Mouse (Mus musculus): ENCODE data around the gene Ddx54. TPM values are rescaled to one million over a fixed set of nuclear protein-coding genes. Genes with fewer than 3 reads are reported as not detected.
A peak's percentile ranks its signal among the peaks of the same experiment; 100 is the strongest.

Ddx54 gene
- polyA plus RNA-seq, 1 experiment from 2014 or later, result 26.9 TPM

- H3K9me3 ChIP-seq (replicated peaks; ENCODE audit: control insufficient read depth, low read length), result 0 out of 2 replicates have a peak, but pooled peaks cover 3% of the 10 kb centered on the region
- H3K36me3 ChIP-seq (ENCODE audit: control insufficient read depth, insufficient read depth, low read length), result peaks cover 11% of the 10 kb centered on the region
- WGBS, result under 1% methylated on average over 69 of the region's 69 CpGs
- ATAC-seq, result peak; percentile 95
- H3K9ac ChIP-seq (ENCODE audit: low read length), result peak overlapping the region; percentile 70
- H3K4me3 ChIP-seq (ENCODE audit: low read depth, low read length), result peak overlapping the region; percentile 57
- H3K27ac ChIP-seq (ENCODE audit: low read depth, low read length), result peak overlapping the region; percentile 77; the same call in 1 of the 2 replicates
- H3K27me3 ChIP-seq (replicated peaks; ENCODE audit: control insufficient read depth, insufficient read depth, low read length), result no peaks in the 10 kb centered on the region
- peak; percentile 100 for DNase-seq (ENCODE audit: low spot score)
- peak overlapping the region; percentile 88 for H3K4me2 ChIP-seq (ENCODE audit: low read length)
- H3K4me1 ChIP-seq (ENCODE audit: control insufficient read depth, insufficient read depth, low read length), result peaks cover 14% of the 10 kb centered on the region
Measured at GRCm38 (mm10) chr5:120612822-120613604, 474 bp downstream of the Ddx54 start.

GRCm38 (mm10) chr5:120615903-120616302 lies 3.4 kb downstream of the Ddx54 start:
- Histone ChIP-seq H3K4me1 (ENCODE audit: control insufficient read depth, insufficient read depth, low read length) (peaks cover 14% of the 10 kb centered on the region), H3K27ac (ENCODE audit: low read depth, low read length) (no peak overlapping the region), H3K36me3 (ENCODE audit: control insufficient read depth, insufficient read depth, low read length) (peaks cover 40% of the 10 kb centered on the region), H3K9me3 (replicated peaks; ENCODE audit: control insufficient read depth, low read length) (0 out of 2 replicates have a peak, but pooled peaks cover 3% of the 10 kb centered on the region), H3K27me3 (replicated peaks; ENCODE audit: control insufficient read depth, insufficient read depth, low read length) (no peaks in the 10 kb centered on the region), H3K4me3 (ENCODE audit: low read depth, low read length) (no peak overlapping the region), H3K9ac (ENCODE audit: low read length) (no peak overlapping the region), H3K4me2 (ENCODE audit: low read length) (no peak overlapping the region)
- no peak for ATAC-seq
- DNase-seq (ENCODE audit: low spot score), result no peak
- 96% methylated on average over 4 of the region's 4 CpGs for WGBS

DNA sequence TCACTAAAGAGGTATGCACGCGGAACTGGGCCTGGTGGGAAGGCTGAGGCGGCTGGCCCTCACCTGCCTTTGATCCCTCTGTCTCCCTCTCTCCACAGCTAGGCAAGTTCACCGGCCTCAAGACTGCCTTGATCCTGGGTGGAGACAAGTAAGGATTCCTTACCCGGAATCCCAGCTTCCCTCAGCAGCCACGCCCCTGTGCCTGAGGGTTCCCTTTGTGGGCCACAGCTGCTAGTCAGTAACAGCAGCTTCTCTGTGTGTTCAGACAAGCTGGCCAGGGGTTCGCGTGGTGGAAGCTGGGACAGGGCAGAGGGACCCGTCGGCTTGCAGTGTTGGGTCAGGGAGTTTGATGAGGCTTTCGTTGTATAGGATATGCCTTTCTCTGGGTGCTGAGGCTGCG lies 6.2 kb downstream of the Ddx54 start:
- H3K36me3 ChIP-seq (ENCODE audit: control insufficient read depth, insufficient read depth, low read length), result peaks cover 67% of the 10 kb centered on the region
- H3K4me1 ChIP-seq (ENCODE audit: control insufficient read depth, insufficient read depth, low read length), result peaks cover 4% of the 10 kb centered on the region
- H3K9me3 ChIP-seq (replicated peaks; ENCODE audit: control insufficient read depth, low read length), result 0 out of 2 replicates have a peak, but pooled peaks cover 3% of the 10 kb centered on the region
- ATAC-seq (no peak), DNase-seq (ENCODE audit: low spot score) (no peak)
- H3K9ac ChIP-seq (ENCODE audit: low read length), result no peak overlapping the region
- H3K4me3 ChIP-seq (ENCODE audit: low read depth, low read length), result no peak overlapping the region
- H3K4me2 ChIP-seq (ENCODE audit: low read length), result no peak overlapping the region
- H3K27ac ChIP-seq (ENCODE audit: low read depth, low read length), result no peak overlapping the region
- no peaks in the 10 kb centered on the region for H3K27me3 ChIP-seq (replicated peaks; ENCODE audit: control insufficient read depth, insufficient read depth, low read length)
- WGBS, result 88% methylated on average over 12 of the region's 12 CpGs

- no peak overlapping the region for H3K4me2 ChIP-seq (ENCODE audit: low read length)
- DNase-seq (ENCODE audit: low spot score) (peak; percentile 61), ATAC-seq (no peak)
- no peak overlapping the region for H3K4me3 ChIP-seq (ENCODE audit: low read depth, low read length)
- H3K36me3 ChIP-seq (ENCODE audit: control insufficient read depth, insufficient read depth, low read length), result peaks cover 71% of the 10 kb centered on the region
- no peaks in the 10 kb centered on the region for H3K27me3 ChIP-seq (replicated peaks; ENCODE audit: control insufficient read depth, insufficient read depth, low read length)
- H3K4me1 ChIP-seq (ENCODE audit: control insufficient read depth, insufficient read depth, low read length), result peaks cover under 1% of the 10 kb centered on the region; the same call in 1 of the 2 replicates
- 13% methylated on average over 5 of the region's 5 CpGs for WGBS
- no peak overlapping the region for H3K27ac ChIP-seq (ENCODE audit: low read depth, low read length)
- 0 out of 2 replicates have a peak, but pooled peaks cover 3% of the 10 kb centered on the region for H3K9me3 ChIP-seq (replicated peaks; ENCODE audit: control insufficient read depth, low read length)
- H3K9ac ChIP-seq (ENCODE audit: low read length), result no peak overlapping the region
Measured at GRCm38 (mm10) chr5:120619201-120619600, 6.7 kb downstream of the Ddx54 start.

- ATAC-seq (peak; percentile 33), DNase-seq (ENCODE audit: low spot score) (peak; percentile 78)
- WGBS, result 68% methylated on average over 18 of the region's 18 CpGs
- Histone ChIP-seq H3K9ac (ENCODE audit: low read length) (no peak overlapping the region), H3K9me3 (replicated peaks; ENCODE audit: control insufficient read depth, low read length) (0 out of 2 replicates have a peak, but pooled peaks cover 3% of the 10 kb centered on the region), H3K4me1 (ENCODE audit: control insufficient read depth, insufficient read depth, low read length) (no peaks in the 10 kb centered on the region), H3K4me2 (ENCODE audit: low read length) (no peak overlapping the region), H3K4me3 (ENCODE audit: low read depth, low read length) (no peak overlapping the region), H3K27ac (ENCODE audit: low read depth, low read length) (no peak overlapping the region), H3K27me3 (replicated peaks; ENCODE audit: control insufficient read depth, insufficient read depth, low read length) (no peaks in the 10 kb centered on the region), H3K36me3 (ENCODE audit: control insufficient read depth, insufficient read depth, low read length) (peaks cover 82% of the 10 kb centered on the region)
Measured at GRCm38 (mm10) chr5:120620375-120621077, 8.0 kb downstream of the Ddx54 start.

DNA sequence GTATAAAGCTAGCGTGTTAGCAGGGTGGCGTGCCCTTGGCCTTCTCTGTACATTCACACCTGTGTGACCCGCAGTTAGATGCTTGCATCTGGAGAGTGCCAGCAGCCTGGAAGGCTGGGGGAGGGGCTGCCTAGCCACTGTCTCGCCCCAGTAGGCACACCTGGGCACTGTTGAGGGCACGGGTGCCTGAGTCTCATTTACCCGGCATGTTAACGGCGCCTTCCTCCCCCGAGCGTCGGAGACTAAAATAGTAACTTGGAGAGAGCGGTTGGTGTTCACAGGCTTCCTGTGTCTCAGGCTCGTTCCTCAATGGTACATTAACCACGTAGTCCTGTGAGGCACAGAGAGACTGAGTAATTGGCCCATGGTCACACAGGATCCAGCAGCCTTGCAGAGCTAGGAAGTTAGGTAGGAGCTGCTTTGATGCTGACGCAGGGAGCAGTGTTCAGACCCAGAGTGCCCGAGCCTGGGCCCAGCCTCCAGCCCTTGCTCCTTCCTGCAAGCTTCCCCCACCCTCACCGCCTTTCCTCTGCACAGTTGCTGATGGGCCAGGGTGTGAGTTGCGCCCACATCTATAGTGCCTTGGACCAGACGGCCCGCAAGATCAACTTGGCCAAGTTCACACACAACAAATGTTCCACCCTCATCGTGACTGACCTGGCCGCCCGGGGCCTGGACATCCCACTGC lies 8.7 kb downstream of the Ddx54 start:
- WGBS, result 92% methylated on average over 23 of the region's 23 CpGs
- Histone ChIP-seq H3K9me3 (replicated peaks; ENCODE audit: control insufficient read depth, low read length) (no peaks in the 10 kb centered on the region), H3K4me2 (ENCODE audit: low read length) (no peak overlapping the region), H3K27ac (ENCODE audit: low read depth, low read length) (no peak overlapping the region), H3K4me1 (ENCODE audit: control insufficient read depth, insufficient read depth, low read length) (no peaks in the 10 kb centered on the region), H3K36me3 (ENCODE audit: control insufficient read depth, insufficient read depth, low read length) (peaks cover 89% of the 10 kb centered on the region), H3K4me3 (ENCODE audit: low read depth, low read length) (no peak overlapping the region), H3K27me3 (replicated peaks; ENCODE audit: control insufficient read depth, insufficient read depth, low read length) (no peaks in the 10 kb centered on the region), H3K9ac (ENCODE audit: low read length) (no peak overlapping the region)
- DNase-seq (ENCODE audit: low spot score), result no peak
- ATAC-seq, result no peak

- peaks cover 95% of the 10 kb centered on the region for H3K36me3 ChIP-seq (ENCODE audit: control insufficient read depth, insufficient read depth, low read length)
- H3K27me3 ChIP-seq (replicated peaks; ENCODE audit: control insufficient read depth, insufficient read depth, low read length), result no peaks in the 10 kb centered on the region
- 86% methylated on average over 10 of the region's 10 CpGs for WGBS
- no peak for ATAC-seq
- no peak overlapping the region for H3K27ac ChIP-seq (ENCODE audit: low read depth, low read length)
- H3K4me1 ChIP-seq (ENCODE audit: control insufficient read depth, insufficient read depth, low read length), result no peaks in the 10 kb centered on the region
- no peaks in the 10 kb centered on the region for H3K9me3 ChIP-seq (replicated peaks; ENCODE audit: control insufficient read depth, low read length)
- no peak overlapping the region for H3K4me2 ChIP-seq (ENCODE audit: low read length)
- H3K9ac ChIP-seq (ENCODE audit: low read length), result no peak overlapping the region
- H3K4me3 ChIP-seq (ENCODE audit: low read depth, low read length), result no peak overlapping the region
- no peak for DNase-seq (ENCODE audit: low spot score)
Measured at GRCm38 (mm10) chr5:120621846-120622197, 9.3 kb downstream of the Ddx54 start.

DNA sequence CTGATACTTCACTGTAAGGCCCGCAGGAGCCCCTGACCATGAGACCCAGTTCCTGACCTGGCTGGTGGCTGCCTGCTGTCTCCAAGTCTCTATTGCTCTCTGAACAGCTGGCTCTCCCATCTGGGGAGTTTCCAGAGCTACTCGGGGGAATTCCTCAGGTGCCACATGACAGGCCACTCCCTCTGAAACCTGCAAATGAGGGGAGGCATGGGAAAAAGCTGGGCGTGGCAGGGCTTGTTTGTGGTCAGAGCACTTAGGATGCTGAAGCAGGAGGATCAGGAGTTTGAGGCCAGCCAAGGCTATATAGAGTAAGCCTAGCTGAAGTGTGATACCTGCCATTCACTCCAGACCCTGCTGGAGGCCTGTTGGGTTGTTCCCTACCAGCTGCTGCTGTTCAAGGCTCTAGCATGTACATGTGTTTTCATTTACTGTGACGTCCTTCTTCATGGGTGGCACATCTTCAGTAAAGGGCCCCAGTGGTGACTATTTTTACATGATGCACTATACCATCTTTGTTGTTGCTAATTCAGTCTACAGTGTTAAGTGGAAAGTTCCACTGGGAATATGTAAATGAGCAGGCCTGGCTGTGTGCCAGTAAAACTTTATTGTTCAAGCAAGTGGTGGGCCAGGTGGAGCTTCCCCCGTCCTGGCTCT lies 9.8 kb downstream of the Ddx54 start:
- Histone ChIP-seq H3K4me2 (ENCODE audit: low read length) (no peak overlapping the region), H3K9ac (ENCODE audit: low read length) (no peak overlapping the region), H3K4me1 (ENCODE audit: control insufficient read depth, insufficient read depth, low read length) (no peaks in the 10 kb centered on the region), H3K27me3 (replicated peaks; ENCODE audit: control insufficient read depth, insufficient read depth, low read length) (no peaks in the 10 kb centered on the region), H3K27ac (ENCODE audit: low read depth, low read length) (no peak overlapping the region), H3K4me3 (ENCODE audit: low read depth, low read length) (no peak overlapping the region), H3K9me3 (replicated peaks; ENCODE audit: control insufficient read depth, low read length) (no peaks in the 10 kb centered on the region), H3K36me3 (ENCODE audit: control insufficient read depth, insufficient read depth, low read length) (peaks cover 95% of the 10 kb centered on the region)
- no peak for ATAC-seq
- WGBS, result 66% methylated on average over 5 of the region's 5 CpGs
- DNase-seq (ENCODE audit: low spot score), result no peak

All from forebrain, embryonic 14.5 days (tissue).